Mouse (Mus musculus) lung, postnatal 36 days (tissue): ENCODE results near the gene Rad51b.
A peak's percentile ranks its signal among the peaks of the same experiment; 100 is the strongest.

ENCODE experiments used
- DNase-seq: peaks from one replicate; pipeline ENCODE4 v3.0.0; 2022; ENCODE audit warnings: mixed read lengths

Gene Rad51b

DNA sequence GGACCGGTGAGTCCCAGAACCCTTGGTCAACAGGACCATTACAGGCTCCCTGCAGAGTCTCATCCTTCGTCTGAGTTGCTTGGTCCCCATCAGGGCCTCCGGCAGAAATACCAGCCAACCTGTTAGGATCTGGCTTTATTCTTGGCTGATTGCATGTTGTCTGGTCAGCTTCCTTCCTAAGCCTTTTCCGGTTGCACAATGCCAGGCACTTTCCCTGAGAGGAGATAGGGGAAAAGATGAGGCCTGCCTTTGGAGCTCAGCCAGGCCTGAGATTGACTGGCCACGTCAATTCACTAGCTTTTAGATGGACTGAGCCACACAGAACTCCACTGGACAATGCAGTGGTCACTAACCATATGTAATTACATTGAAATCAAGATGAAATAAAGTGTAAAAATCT lies 552.9 kb downstream of the Rad51b start:
- peak; percentile 75 for DNase-seq

GRCm38 (mm10) chr12:79851898-79852297 lies 554.8 kb downstream of the Rad51b start:
- no peak for DNase-seq

DNA sequence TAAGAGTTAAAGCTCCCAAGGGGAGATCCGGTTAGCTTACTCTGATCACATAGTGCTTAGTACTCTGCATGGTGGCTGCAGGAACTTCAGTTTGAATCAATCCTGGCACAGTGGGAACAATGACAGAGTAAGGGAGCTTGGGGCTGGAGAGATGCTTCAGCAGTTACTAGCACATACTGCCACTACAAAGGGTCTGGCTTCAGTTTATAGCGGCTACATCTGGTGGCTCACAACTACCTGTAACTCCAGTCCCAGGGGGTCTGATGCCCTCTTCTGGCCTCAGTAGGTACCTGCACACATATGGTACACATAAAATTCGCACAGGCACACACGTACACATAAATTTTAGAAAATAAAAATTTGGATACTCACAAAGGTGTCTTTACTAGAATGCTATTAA lies 555.5 kb downstream of the Rad51b start:
- DNase-seq: no peak

GRCm38 (mm10) chr12:79853901-79854490 lies 556.9 kb downstream of the Rad51b start:
- no peak for DNase-seq

GRCm38 (mm10) chr12:79854507-79854906 lies 557.4 kb downstream of the Rad51b start:
- DNase-seq: no peak

GRCm38 (mm10) chr12:79856116-79856909 lies 559.2 kb downstream of the Rad51b start:
- DNase-seq: peak; percentile 76

GRCm38 (mm10) chr12:79857704-79858103 lies 560.6 kb downstream of the Rad51b start:
- DNase-seq: no peak

DNA sequence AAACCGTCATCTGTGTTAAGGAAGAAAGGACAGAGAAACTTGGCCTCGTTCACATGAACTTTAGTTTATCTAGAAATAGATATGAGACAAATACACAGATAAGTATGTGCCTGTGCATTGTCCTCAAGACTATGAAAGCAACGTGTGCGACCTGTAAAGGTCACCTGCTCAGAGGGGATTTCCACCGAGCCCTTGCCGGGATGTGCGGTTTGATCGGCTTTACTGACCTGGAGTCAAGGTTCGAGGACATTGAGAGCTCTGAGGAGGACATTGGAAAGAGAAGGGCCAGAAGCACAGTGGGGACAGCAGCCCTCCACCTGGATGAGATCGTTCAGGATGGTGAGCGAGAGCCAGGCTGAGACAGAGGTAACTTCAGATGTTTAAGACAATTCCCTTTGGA lies 561.3 kb downstream of the Rad51b start:
- DNase-seq: no peak

- peak; percentile 84 for DNase-seq
Observed at GRCm38 (mm10) chr12:79859354-79860247, 562.5 kb downstream of the Rad51b start.

GRCm38 (mm10) chr12:79860248-79860555 lies 563.1 kb downstream of the Rad51b start:
- DNase-seq: no peak
